Mouse (Mus musculus) lung, postnatal 0 days (tissue): ENCODE results near the gene Fat3. TPM values are rescaled to one million over a fixed set of nuclear protein-coding genes. Genes with fewer than 3 reads are reported as not detected.

Source experiments
- ATAC-seq: fragments of 200-750 bp; cut with Nextera tagmentation; 2 replicates; pipeline ENCODE4 v1.8.0; 2017; ENCODE audit warnings: moderate library complexity
- DNase-seq: peaks from one replicate; pipeline ENCODE4 v3.0.0-alpha.2; 2016; ENCODE audit warnings: low spot score
- H3K27ac ChIP-seq: fragments of 300-500 bp; sonication (generic); 2 replicates; pipeline ENCODE4 v1.5.1; 2014; ENCODE audit warnings: antibody characterized with exemption, mild to moderate bottlenecking, low read length, mixed read lengths
- H3K27me3 ChIP-seq: fragments of 300-500 bp; sonication (generic); replicated peaks from 2 replicates; pipeline ENCODE4 v1.6.1; 2014; ENCODE audit warnings: low read length, mixed read lengths; ENCODE audit not compliant: insufficient read depth
- H3K36me3 ChIP-seq: fragments of 300-500 bp; sonication (generic); 2 replicates; pipeline ENCODE4 v1.6.1; 2014; ENCODE audit warnings: low read length, mixed read lengths; ENCODE audit not compliant: insufficient read depth
- H3K4me1 ChIP-seq: fragments of 300-500 bp; sonication (generic); 2 replicates; pipeline ENCODE4 v1.6.1; 2014; ENCODE audit warnings: antibody characterized with exemption, low read depth, low read length, mixed read lengths; ENCODE audit not compliant: insufficient read depth
- H3K4me2 ChIP-seq: fragments of 300-500 bp; sonication (generic); replicated peaks from 2 replicates; pipeline ENCODE4 v1.6.1; 2014; ENCODE audit warnings: low read depth, mild to moderate bottlenecking, low read length, moderate library complexity, mixed read lengths
- H3K4me3 ChIP-seq: fragments of 300-500 bp; sonication (generic); 2 replicates; pipeline ENCODE4 v1.5.1; 2014; ENCODE audit warnings: low read depth, low read length
- H3K9ac ChIP-seq: fragments of 300-500 bp; sonication (generic); replicated peaks from 2 replicates; pipeline ENCODE4 v1.6.1; 2014; ENCODE audit warnings: low read depth, mild to moderate bottlenecking
- H3K9me3 ChIP-seq: fragments of 300-500 bp; sonication (generic); 2 replicates; pipeline ENCODE4 v1.6.1; 2016; ENCODE audit warnings: low read length, mixed read lengths
- CTCF ChIP-seq: IDR thresholded peaks from 2 replicates; pipeline ENCODE4 v1.5.1; 2016; ENCODE audit warnings: antibody characterized with exemption, mild to moderate bottlenecking
- EP300 ChIP-seq: IDR thresholded peaks from 2 replicates; pipeline ENCODE4 v1.6.1; 2016; ENCODE audit warnings: antibody characterized with exemption, mild to moderate bottlenecking, control low read depth
- WGBS: fragments of 180-500 bp; shearing (Covaris S2); extraction: QIAGEN DNeasy Blood & Tissue Kit; methylation state at CpG from one replicate; pipeline ENCODE4 v1.1.7; 2014; 5-methylcytosine and 5-hydroxymethylcytosine counted together
- polyA plus RNA-seq: library from polyadenylated mRNA; unstranded; fragments of >200 nt; fragmentation: Nextera tagmentation; extraction: Ambion mirVana; gene quantifications from 2 replicates; pipeline ENCODE4 v1.2.1, GENCODE M21; 2015

Fat3 gene
- polyA plus RNA-seq, 1 experiment from 2014 or later = 0.78 TPM

DNA sequence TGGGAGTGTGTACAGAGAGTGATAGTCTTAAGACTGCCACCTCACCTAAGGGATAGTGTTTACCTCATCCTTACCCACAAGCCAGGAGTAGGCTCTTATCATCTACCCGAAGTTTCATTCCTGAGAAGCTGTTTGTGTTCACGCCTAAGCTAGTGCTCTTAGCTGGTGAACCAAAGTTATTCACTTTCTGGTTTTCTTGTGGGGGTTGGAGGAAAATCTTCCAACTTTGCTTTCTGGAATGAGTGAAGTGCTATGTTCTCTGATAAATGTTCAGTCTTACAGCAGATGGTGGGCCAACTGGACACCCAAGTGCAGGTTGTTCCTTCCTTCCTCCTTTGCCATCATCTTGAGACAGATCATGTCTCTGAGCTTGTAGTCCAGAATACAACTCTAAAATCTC lies 402.5 kb downstream of the Fat3 start:
- no peaks in the 10 kb centered on the region for H3K4me1 ChIP-seq
- no peak overlapping the region for H3K9ac ChIP-seq
- ATAC-seq (peak; percentile 37; the same call in 1 of the 2 replicates), DNase-seq (no peak)
- H3K4me2 ChIP-seq = no peak overlapping the region
- no peak overlapping the region for H3K27ac ChIP-seq
- H3K4me3 ChIP-seq = no peak overlapping the region
- H3K36me3 ChIP-seq = no peaks in the 10 kb centered on the region
- H3K9me3 ChIP-seq = no peaks in the 10 kb centered on the region
- TF ChIP-seq CTCF = no peak
- TF ChIP-seq EP300 = no peak
- no peaks in the 10 kb centered on the region for H3K27me3 ChIP-seq
- 60% methylated on average over 2 of the region's 2 CpGs for WGBS

DNA sequence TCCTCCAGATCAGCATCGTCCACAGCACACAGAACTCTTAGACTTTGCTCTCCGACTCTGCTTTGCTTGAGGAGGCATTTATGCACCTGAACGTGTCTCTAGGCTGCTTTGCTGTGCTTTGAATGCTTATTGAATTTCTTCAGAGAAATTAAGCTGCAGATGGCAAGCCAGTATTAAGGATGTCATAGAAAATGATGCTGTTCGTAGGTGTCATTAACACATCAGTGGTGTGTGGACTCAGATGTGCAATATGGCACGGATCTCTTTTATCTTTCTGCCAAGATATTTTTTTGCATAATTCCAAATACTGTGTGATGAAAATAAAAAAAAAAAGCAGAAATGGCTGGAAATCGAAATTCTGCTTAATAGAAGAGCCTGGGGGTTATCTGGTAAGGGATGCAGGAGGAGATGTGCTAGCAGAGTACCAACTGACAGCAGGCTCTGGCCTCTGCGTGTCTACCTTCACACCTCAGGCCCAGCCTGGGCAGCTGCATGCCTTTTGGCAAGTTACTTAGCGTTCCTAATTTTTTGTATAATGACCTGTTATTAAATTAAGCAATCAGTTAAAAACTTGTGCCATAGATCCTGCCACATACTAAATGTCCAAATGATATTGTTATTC lies 407.9 kb downstream of the Fat3 start:
- Histone ChIP-seq H3K4me3 (no peak overlapping the region), H3K9me3 (no peaks in the 10 kb centered on the region), H3K9ac (no peak overlapping the region), H3K27ac (no peak overlapping the region), H3K4me2 (no peak overlapping the region), H3K27me3 (no peaks in the 10 kb centered on the region), H3K36me3 (no peaks in the 10 kb centered on the region), H3K4me1 (no peaks in the 10 kb centered on the region)
- TF ChIP-seq EP300 (no peak), CTCF (no peak)
- DNase-seq (no peak), ATAC-seq (no peak)
- WGBS = 68% methylated on average over 8 of the region's 8 CpGs

DNA sequence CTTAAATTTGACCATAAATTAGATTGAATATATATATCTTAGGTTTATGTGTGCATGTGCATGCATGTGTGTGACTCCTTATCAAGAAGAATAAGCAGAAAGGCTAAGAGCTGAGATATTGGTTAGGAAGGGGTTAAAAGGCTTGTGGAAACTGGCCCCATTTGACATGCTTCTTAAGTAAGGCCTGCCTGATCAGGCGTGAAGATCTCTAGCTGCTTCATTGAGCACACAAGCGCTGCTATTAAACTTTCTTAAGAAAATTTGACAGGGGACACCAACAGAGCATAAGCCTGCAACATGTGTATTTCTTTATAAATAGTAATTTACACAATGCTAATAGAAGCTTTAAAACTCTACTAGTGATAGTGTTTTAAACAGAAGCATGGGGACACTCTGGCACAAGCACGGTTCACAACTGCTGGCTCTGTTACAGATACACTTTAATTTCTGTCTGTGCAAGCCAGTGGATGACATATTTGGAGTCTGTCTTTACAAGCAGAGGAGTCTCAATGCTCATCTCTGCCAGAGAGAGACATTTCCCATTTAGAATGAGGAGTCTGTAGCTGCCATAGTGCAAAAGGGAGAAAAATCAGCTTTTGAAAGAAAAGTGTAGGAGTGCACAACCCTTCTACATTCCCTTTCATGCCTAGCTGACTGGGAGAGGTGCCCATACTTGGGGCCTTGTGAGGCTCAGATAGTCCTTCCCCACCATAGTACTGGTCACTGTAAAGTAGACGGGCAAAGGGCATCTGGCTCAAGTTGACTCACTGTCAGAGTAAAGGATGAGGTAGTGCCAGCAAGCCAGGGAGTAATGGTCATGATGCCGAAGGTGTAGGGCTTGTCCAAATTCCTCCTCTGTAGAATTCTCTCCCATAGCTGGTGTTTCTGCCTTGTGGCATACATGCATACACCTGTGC lies 408.8 kb downstream of the Fat3 start:
- WGBS = 56% methylated on average over 5 of the region's 5 CpGs
- H3K27me3 ChIP-seq = no peaks in the 10 kb centered on the region
- no peaks in the 10 kb centered on the region for H3K36me3 ChIP-seq
- TF ChIP-seq EP300 = no peak
- no peak for TF ChIP-seq CTCF
- ATAC-seq (no peak), DNase-seq (no peak)
- no peaks in the 10 kb centered on the region for H3K4me1 ChIP-seq
- H3K4me2 ChIP-seq = no peak overlapping the region
- no peak overlapping the region for H3K27ac ChIP-seq
- H3K9ac ChIP-seq = no peak overlapping the region
- H3K9me3 ChIP-seq = no peaks in the 10 kb centered on the region
- no peak overlapping the region for H3K4me3 ChIP-seq

DNA sequence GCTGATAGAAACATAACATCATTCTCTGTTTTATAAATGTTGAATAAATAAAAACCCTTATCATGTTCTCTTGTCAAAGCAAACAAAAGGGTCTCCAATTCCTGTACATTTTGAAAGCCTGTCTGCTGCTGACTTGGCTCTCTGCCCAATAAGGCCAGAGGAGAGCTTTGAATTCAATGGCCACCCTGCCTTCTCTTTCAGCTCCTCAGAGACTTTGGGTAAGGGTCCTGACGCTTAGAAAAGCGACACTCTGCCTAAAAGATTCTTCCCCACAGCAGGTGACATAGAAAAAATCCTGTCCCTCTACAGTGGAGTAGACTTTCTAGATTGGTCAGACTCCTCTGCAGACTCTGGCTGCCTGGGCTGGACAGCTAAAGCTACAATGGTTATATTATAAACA lies 421.8 kb downstream of the Fat3 start:
- H3K9me3 ChIP-seq = no peaks in the 10 kb centered on the region
- H3K4me3 ChIP-seq = no peak overlapping the region
- TF ChIP-seq EP300 (no peak), CTCF (no peak)
- 29% methylated on average over 2 of the region's 2 CpGs for WGBS
- no peak overlapping the region for H3K27ac ChIP-seq
- H3K27me3 ChIP-seq = no peaks in the 10 kb centered on the region
- H3K9ac ChIP-seq = no peak overlapping the region
- no peaks in the 10 kb centered on the region for H3K4me1 ChIP-seq
- DNase-seq (no peak), ATAC-seq (no peak)
- H3K36me3 ChIP-seq = no peaks in the 10 kb centered on the region
- H3K4me2 ChIP-seq = no peak overlapping the region

DNA sequence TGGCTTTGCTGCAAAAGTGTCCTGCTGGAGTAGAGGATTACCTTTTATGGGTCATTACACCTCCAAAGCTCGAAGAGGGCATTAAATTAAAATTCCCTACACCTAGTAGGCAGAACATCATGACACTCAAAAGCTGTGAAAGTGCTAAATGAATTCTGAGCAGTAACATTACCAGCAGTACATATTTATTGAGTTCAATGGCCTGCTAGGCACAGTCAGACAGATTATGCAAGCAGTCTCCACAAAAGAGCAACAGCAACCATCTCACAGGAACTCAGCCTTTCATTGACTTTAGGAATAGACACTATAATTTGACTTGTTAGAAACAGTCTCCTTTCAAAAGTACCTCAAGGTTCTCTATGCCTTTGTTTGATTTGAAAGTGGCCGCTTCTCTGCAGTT lies 426.4 kb downstream of the Fat3 start:
- no peaks in the 10 kb centered on the region for H3K36me3 ChIP-seq
- 76% methylated on average over 2 of the region's 2 CpGs for WGBS
- no peak for DNase-seq
- no peak overlapping the region for H3K27ac ChIP-seq
- ATAC-seq = no peak
- no peak for TF ChIP-seq EP300
- TF ChIP-seq CTCF = no peak
- H3K4me3 ChIP-seq = no peak overlapping the region
- no peaks in the 10 kb centered on the region for H3K27me3 ChIP-seq
- no peak overlapping the region for H3K4me2 ChIP-seq
- H3K9ac ChIP-seq = no peak overlapping the region
- no peaks in the 10 kb centered on the region for H3K4me1 ChIP-seq
- no peaks in the 10 kb centered on the region for H3K9me3 ChIP-seq

DNA sequence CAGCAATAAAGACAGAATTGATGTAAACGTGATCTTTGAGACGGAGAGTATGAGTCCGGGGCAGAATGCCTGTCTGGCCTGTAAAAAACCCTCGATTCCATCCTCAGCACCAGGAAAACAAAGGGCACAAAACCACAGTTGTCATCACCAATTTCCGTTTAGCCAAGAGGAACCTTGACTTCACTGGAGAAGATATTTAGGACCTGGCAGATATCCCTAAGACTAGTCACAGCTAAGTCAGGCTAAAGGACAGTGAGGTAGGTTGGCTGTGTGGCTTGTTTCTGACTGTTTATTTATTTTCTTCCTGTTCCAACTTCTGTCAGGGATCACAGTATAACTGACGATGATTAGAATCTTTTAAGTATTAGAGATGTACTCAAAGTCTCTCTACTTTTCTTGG lies 427.0 kb downstream of the Fat3 start:
- Histone ChIP-seq H3K4me3 (no peak overlapping the region), H3K4me2 (no peak overlapping the region), H3K36me3 (no peaks in the 10 kb centered on the region), H3K4me1 (no peaks in the 10 kb centered on the region), H3K9me3 (no peaks in the 10 kb centered on the region), H3K27me3 (no peaks in the 10 kb centered on the region), H3K9ac (no peak overlapping the region), H3K27ac (no peak overlapping the region)
- no peak for ATAC-seq
- no peak for TF ChIP-seq CTCF
- TF ChIP-seq EP300 = no peak
- 57% methylated on average over 6 of the region's 6 CpGs for WGBS
- no peak for DNase-seq
